Mouse (Mus musculus): ENCODE data around the gene Ncor1. TPM values are rescaled to one million over a fixed set of nuclear protein-coding genes. Genes with fewer than 3 reads are reported as not detected.
"Not testable (repeated sequence)": the region's sequence is repeated elsewhere in the genome, so short reads cannot be mapped to it uniquely, and the experiment has no call there.

Gene Ncor1
- polyA plus RNA-seq, 1 experiment from 2014 or later = 123 TPM

- no peak overlapping the region for H3K27ac ChIP-seq (ENCODE audit: low read length)
- ATAC-seq (ENCODE audit: insufficient number of reproducible peaks, insufficient read depth, low FRiP score, low read depth) = no peak
- H3K27me3 ChIP-seq (ENCODE audit: control insufficient read depth, insufficient read depth, low read length) = no peaks in the 10 kb centered on the region
- no peaks in the 10 kb centered on the region for H3K36me3 ChIP-seq (ENCODE audit: control insufficient read depth, insufficient read depth, low read length)
- peaks cover 13% of the 10 kb centered on the region for H3K4me1 ChIP-seq (ENCODE audit: control insufficient read depth, insufficient read depth, low read length)
- H3K4me2 ChIP-seq (replicated peaks; ENCODE audit: low read depth, low read length) = no peak overlapping the region
- no peaks in the 10 kb centered on the region for H3K9me3 ChIP-seq (ENCODE audit: control insufficient read depth, low read depth, low read length)
- H3K4me3 ChIP-seq (ENCODE audit: low read depth, low read length) = no peak overlapping the region
- WGBS = 97% methylated on average over 6 of the region's 6 CpGs
- no peak overlapping the region for H3K9ac ChIP-seq (replicated peaks; ENCODE audit: low read depth, low read length)
These were observed 35.4 kb upstream of the Ncor1 start for GRCm38 (mm10) chr11:62493701-62494100.

GRCm38 (mm10) chr11:62487540-62488350 lies 29.4 kb upstream of the Ncor1 start:
- Histone ChIP-seq H3K9me3 (ENCODE audit: control insufficient read depth, low read depth, low read length) (no peaks in the 10 kb centered on the region), H3K4me1 (ENCODE audit: control insufficient read depth, insufficient read depth, low read length) (no peaks in the 10 kb centered on the region), H3K9ac (replicated peaks; ENCODE audit: low read depth, low read length) (no peak overlapping the region), H3K4me2 (replicated peaks; ENCODE audit: low read depth, low read length) (no peak overlapping the region), H3K27me3 (ENCODE audit: control insufficient read depth, insufficient read depth, low read length) (no peaks in the 10 kb centered on the region), H3K36me3 (ENCODE audit: control insufficient read depth, insufficient read depth, low read length) (no peaks in the 10 kb centered on the region), H3K4me3 (ENCODE audit: low read depth, low read length) (no peak overlapping the region), H3K27ac (ENCODE audit: low read length) (no peak overlapping the region)
- 87% methylated on average over 10 of the region's 10 CpGs for WGBS
- no peak for ATAC-seq (ENCODE audit: insufficient number of reproducible peaks, insufficient read depth, low FRiP score, low read depth)

GRCm38 (mm10) chr11:62486949-62487348 lies 28.6 kb upstream of the Ncor1 start:
- no peaks in the 10 kb centered on the region for H3K9me3 ChIP-seq (ENCODE audit: control insufficient read depth, low read depth, low read length)
- no peak overlapping the region for H3K27ac ChIP-seq (ENCODE audit: low read length)
- no peak overlapping the region for H3K9ac ChIP-seq (replicated peaks; ENCODE audit: low read depth, low read length)
- 88% methylated on average over 1 of the region's 1 CpGs for WGBS
- no peaks in the 10 kb centered on the region for H3K4me1 ChIP-seq (ENCODE audit: control insufficient read depth, insufficient read depth, low read length)
- no peak overlapping the region for H3K4me2 ChIP-seq (replicated peaks; ENCODE audit: low read depth, low read length)
- H3K36me3 ChIP-seq (ENCODE audit: control insufficient read depth, insufficient read depth, low read length) = no peaks in the 10 kb centered on the region
- H3K4me3 ChIP-seq (ENCODE audit: low read depth, low read length) = no peak overlapping the region
- no peaks in the 10 kb centered on the region for H3K27me3 ChIP-seq (ENCODE audit: control insufficient read depth, insufficient read depth, low read length)
- no peak for ATAC-seq (ENCODE audit: insufficient number of reproducible peaks, insufficient read depth, low FRiP score, low read depth)

GRCm38 (mm10) chr11:62479581-62479980 lies 21.2 kb upstream of the Ncor1 start:
- H3K36me3 ChIP-seq (ENCODE audit: control insufficient read depth, insufficient read depth, low read length) = no peaks in the 10 kb centered on the region
- WGBS = 83% methylated on average over 5 of the region's 5 CpGs
- H3K27me3 ChIP-seq (ENCODE audit: control insufficient read depth, insufficient read depth, low read length) = no peaks in the 10 kb centered on the region
- no peak overlapping the region for H3K4me2 ChIP-seq (replicated peaks; ENCODE audit: low read depth, low read length)
- H3K9me3 ChIP-seq (ENCODE audit: control insufficient read depth, low read depth, low read length) = no peaks in the 10 kb centered on the region
- no peak for ATAC-seq (ENCODE audit: insufficient number of reproducible peaks, insufficient read depth, low FRiP score, low read depth)
- no peak overlapping the region for H3K4me3 ChIP-seq (ENCODE audit: low read depth, low read length)
- H3K9ac ChIP-seq (replicated peaks; ENCODE audit: low read depth, low read length) = no peak overlapping the region
- no peak overlapping the region for H3K27ac ChIP-seq (ENCODE audit: low read length)
- H3K4me1 ChIP-seq (ENCODE audit: control insufficient read depth, insufficient read depth, low read length) = no peaks in the 10 kb centered on the region

GRCm38 (mm10) chr11:62478931-62479330 lies 20.6 kb upstream of the Ncor1 start:
- Histone ChIP-seq H3K4me3 (ENCODE audit: low read depth, low read length) (no peak overlapping the region), H3K9ac (replicated peaks; ENCODE audit: low read depth, low read length) (no peak overlapping the region), H3K4me1 (ENCODE audit: control insufficient read depth, insufficient read depth, low read length) (no peaks in the 10 kb centered on the region), H3K27ac (ENCODE audit: low read length) (no peak overlapping the region), H3K4me2 (replicated peaks; ENCODE audit: low read depth, low read length) (no peak overlapping the region), H3K36me3 (ENCODE audit: control insufficient read depth, insufficient read depth, low read length) (no peaks in the 10 kb centered on the region), H3K9me3 (ENCODE audit: control insufficient read depth, low read depth, low read length) (no peaks in the 10 kb centered on the region), H3K27me3 (ENCODE audit: control insufficient read depth, insufficient read depth, low read length) (no peaks in the 10 kb centered on the region)
- WGBS = 74% methylated on average over 6 of the region's 6 CpGs
- no peak for ATAC-seq (ENCODE audit: insufficient number of reproducible peaks, insufficient read depth, low FRiP score, low read depth)

GRCm38 (mm10) chr11:62476156-62476555 lies 17.8 kb upstream of the Ncor1 start:
- H3K27me3 ChIP-seq (ENCODE audit: control insufficient read depth, insufficient read depth, low read length) = no peaks in the 10 kb centered on the region
- ATAC-seq (ENCODE audit: insufficient number of reproducible peaks, insufficient read depth, low FRiP score, low read depth) = no peak
- H3K4me1 ChIP-seq (ENCODE audit: control insufficient read depth, insufficient read depth, low read length) = no peaks in the 10 kb centered on the region
- 95% methylated on average over 4 of the region's 4 CpGs for WGBS
- no peaks in the 10 kb centered on the region for H3K9me3 ChIP-seq (ENCODE audit: control insufficient read depth, low read depth, low read length)
- H3K9ac ChIP-seq (replicated peaks; ENCODE audit: low read depth, low read length) = no peak overlapping the region
- H3K4me3 ChIP-seq (ENCODE audit: low read depth, low read length) = no peak overlapping the region
- no peak overlapping the region for H3K4me2 ChIP-seq (replicated peaks; ENCODE audit: low read depth, low read length)
- no peak overlapping the region for H3K27ac ChIP-seq (ENCODE audit: low read length)
- no peaks in the 10 kb centered on the region for H3K36me3 ChIP-seq (ENCODE audit: control insufficient read depth, insufficient read depth, low read length)

- H3K27me3 ChIP-seq (ENCODE audit: control insufficient read depth, insufficient read depth, low read length) = no peaks in the 10 kb centered on the region
- WGBS = 96% methylated on average over 5 of the region's 5 CpGs
These were observed 15.2 kb upstream of the Ncor1 start for GRCm38 (mm10) chr11:62473516-62473915.

GRCm38 (mm10) chr11:62470451-62470850 lies 12.1 kb upstream of the Ncor1 start:
- Histone ChIP-seq H3K9ac (replicated peaks; ENCODE audit: low read depth, low read length) (no peak overlapping the region), H3K4me3 (ENCODE audit: low read depth, low read length) (no peak overlapping the region), H3K27me3 (ENCODE audit: control insufficient read depth, insufficient read depth, low read length) (no peaks in the 10 kb centered on the region), H3K36me3 (ENCODE audit: control insufficient read depth, insufficient read depth, low read length) (no peaks in the 10 kb centered on the region), H3K4me1 (ENCODE audit: control insufficient read depth, insufficient read depth, low read length) (no peaks in the 10 kb centered on the region), H3K4me2 (replicated peaks; ENCODE audit: low read depth, low read length) (no peak overlapping the region), H3K27ac (ENCODE audit: low read length) (no peak overlapping the region), H3K9me3 (ENCODE audit: control insufficient read depth, low read depth, low read length) (no peaks in the 10 kb centered on the region)
- no peak for ATAC-seq (ENCODE audit: insufficient number of reproducible peaks, insufficient read depth, low FRiP score, low read depth)
- WGBS = 95% methylated on average over 6 of the region's 6 CpGs

More at GRCm38 (mm10) chr11:62473516-62473915, 15.2 kb upstream of the Ncor1 start:
- Histone ChIP-seq H3K9ac (replicated peaks; ENCODE audit: low read depth, low read length) (no peak overlapping the region), H3K36me3 (ENCODE audit: control insufficient read depth, insufficient read depth, low read length) (no peaks in the 10 kb centered on the region), H3K4me3 (ENCODE audit: low read depth, low read length) (no peak overlapping the region), H3K9me3 (ENCODE audit: control insufficient read depth, low read depth, low read length) (no peaks in the 10 kb centered on the region), H3K4me2 (replicated peaks; ENCODE audit: low read depth, low read length) (no peak overlapping the region), H3K27ac (ENCODE audit: low read length) (no peak overlapping the region), H3K4me1 (ENCODE audit: control insufficient read depth, insufficient read depth, low read length) (no peaks in the 10 kb centered on the region)
- ATAC-seq (ENCODE audit: insufficient number of reproducible peaks, insufficient read depth, low FRiP score, low read depth) = no peak

GRCm38 (mm10) chr11:62467289-62467688 lies 8.9 kb upstream of the Ncor1 start:
- ATAC-seq (ENCODE audit: insufficient number of reproducible peaks, insufficient read depth, low FRiP score, low read depth); H3K36me3 ChIP-seq (ENCODE audit: control insufficient read depth, insufficient read depth, low read length); H3K27ac ChIP-seq (ENCODE audit: low read length); H3K4me3 ChIP-seq (ENCODE audit: low read depth, low read length); H3K9me3 ChIP-seq (ENCODE audit: control insufficient read depth, low read depth, low read length); H3K4me2 ChIP-seq (replicated peaks; ENCODE audit: low read depth, low read length); H3K9ac ChIP-seq (replicated peaks; ENCODE audit: low read depth, low read length); H3K4me1 ChIP-seq (ENCODE audit: control insufficient read depth, insufficient read depth, low read length); H3K27me3 ChIP-seq (ENCODE audit: control insufficient read depth, insufficient read depth, low read length): not testable (repeated sequence)

All from stomach, embryonic 14.5 days (tissue).